Mouse (Mus musculus) fibroblast of lung, adult 2 months (primary cell): ENCODE data around the gene Lnx1.

Experiments used
- DNase-seq: peaks from one replicate; pipeline ENCODE4 v3.0.0-alpha.2; 2011; ENCODE audit warnings: low read depth

Gene Lnx1

GRCm38 (mm10) chr5:74649122-74649521, 53.6 kb downstream of the Lnx1 start:
- DNase-seq = no peak

GRCm38 (mm10) chr5:74648216-74648615, 54.5 kb downstream of the Lnx1 start:
- DNase-seq = no peak

- DNase-seq = no peak
Measured at GRCm38 (mm10) chr5:74647584-74647984, 55.1 kb downstream of the Lnx1 start.

GRCm38 (mm10) chr5:74642291-74642690, 60.4 kb downstream of the Lnx1 start:
- DNase-seq = no peak

GRCm38 (mm10) chr5:74641000-74641399, 61.7 kb downstream of the Lnx1 start:
- no peak for DNase-seq

- DNase-seq = no peak
Measured at GRCm38 (mm10) chr5:74640504-74640903, 62.2 kb downstream of the Lnx1 start.

GRCm38 (mm10) chr5:74639516-74639915, 63.2 kb downstream of the Lnx1 start:
- no peak for DNase-seq

- no peak for DNase-seq
Measured at GRCm38 (mm10) chr5:74634391-74634790, 68.3 kb downstream of the Lnx1 start.

- DNase-seq = no peak
Measured at GRCm38 (mm10) chr5:74633453-74633852, 69.3 kb downstream of the Lnx1 start.

GRCm38 (mm10) chr5:74632369-74633114, 70.2 kb downstream of the Lnx1 start:
- peak; percentile 58 for DNase-seq

- DNase-seq = peak; percentile 40
Measured at GRCm38 (mm10) chr5:74628001-74628400, 74.7 kb downstream of the Lnx1 start.

GRCm38 (mm10) chr5:74624385-74624784, 78.3 kb downstream of the Lnx1 start:
- no peak for DNase-seq

- peak; percentile 36 for DNase-seq
Measured at GRCm38 (mm10) chr5:74623316-74624000, 79.3 kb downstream of the Lnx1 start.

GRCm38 (mm10) chr5:74621691-74622470, 80.8 kb downstream of the Lnx1 start:
- no peak for DNase-seq

- peak; percentile 78 for DNase-seq
Measured at GRCm38 (mm10) chr5:74618573-74619059, 84.1 kb downstream of the Lnx1 start.

GRCm38 (mm10) chr5:74617816-74618572, 84.7 kb downstream of the Lnx1 start:
- DNase-seq = peak; percentile 82

GRCm38 (mm10) chr5:74613491-74614151, 89.1 kb downstream of the Lnx1 start:
- DNase-seq = peak; percentile 83

- no peak for DNase-seq
Measured at GRCm38 (mm10) chr5:74612713-74613112, 90.0 kb downstream of the Lnx1 start.

- no peak for DNase-seq
Measured at GRCm38 (mm10) chr5:74610511-74610910, 92.2 kb downstream of the Lnx1 start.

GRCm38 (mm10) chr5:74606213-74606612, 96.5 kb downstream of the Lnx1 start:
- DNase-seq = no peak

- DNase-seq = no peak
Measured at GRCm38 (mm10) chr5:74603306-74603705, 99.4 kb downstream of the Lnx1 start.
